Mouse (Mus musculus): Measurements from ENCODE around the gene Klf15. TPM values are rescaled to one million over a fixed set of nuclear protein-coding genes. Genes with fewer than 3 reads are reported as not detected.

The Klf15 gene
- polyA plus RNA-seq, 1 experiment from 2014 or later = 20.8 TPM

DNA sequence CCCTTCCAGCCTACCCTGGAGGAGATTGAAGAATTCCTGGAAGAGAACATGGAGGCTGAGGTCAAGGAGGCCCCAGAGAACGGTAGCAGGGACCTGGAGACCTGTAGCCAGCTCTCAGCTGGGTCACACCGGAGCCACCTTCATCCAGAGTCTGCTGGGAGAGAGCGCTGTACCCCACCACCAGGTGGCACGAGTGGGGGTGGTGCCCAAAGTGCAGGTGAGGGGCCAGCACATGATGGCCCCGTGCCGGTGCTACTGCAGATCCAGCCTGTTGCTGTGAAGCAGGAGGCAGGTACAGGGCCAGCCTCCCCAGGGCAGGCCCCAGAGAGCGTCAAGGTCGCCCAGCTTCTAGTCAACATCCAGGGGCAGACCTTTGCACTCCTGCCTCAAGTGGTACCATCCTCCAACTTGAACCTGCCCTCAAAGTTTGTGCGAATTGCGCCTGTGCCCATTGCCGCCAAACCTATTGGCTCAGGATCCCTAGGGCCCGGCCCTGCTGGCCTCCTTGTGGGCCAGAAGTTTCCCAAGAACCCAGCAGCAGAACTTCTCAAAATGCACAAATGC is 4.6 kb downstream of the Klf15 start:
- no peak for DNase-seq (ENCODE audit: low spot score)
- peaks cover 6% of the 10 kb centered on the region; the same call in 1 of the 2 replicates for H3K4me1 ChIP-seq (replicated peaks; ENCODE audit: insufficient read depth, low read length)
- no peak for ATAC-seq (replicated peaks; ENCODE audit: low FRiP score, low read depth)

GRCm38 (mm10) chr6:90468216-90468615 is 5.8 kb downstream of the Klf15 start:
- Histone ChIP-seq H3K9ac (ENCODE audit: low read depth, low read length) (no peak overlapping the region), H3K4me1 (replicated peaks; ENCODE audit: insufficient read depth, low read length) (peaks cover 6% of the 10 kb centered on the region; the same call in 1 of the 2 replicates), H3K36me3 (ENCODE audit: insufficient read depth, low read length) (peaks cover 7% of the 10 kb centered on the region; the same call in 1 of the 2 replicates), H3K27me3 (ENCODE audit: insufficient read depth, low read length) (no peaks in the 10 kb centered on the region), H3K27ac (no peak overlapping the region), H3K9me3 (replicated peaks; ENCODE audit: low read length) (no peaks in the 10 kb centered on the region), H3K4me2 (ENCODE audit: low read length) (no peak overlapping the region), H3K4me3 (replicated peaks; ENCODE audit: low read depth, low read length) (no peak overlapping the region)
- TF ChIP-seq CTCF (IDR thresholded peaks at IDR 0.05; ENCODE audit: low read depth) = no peak
- DNase-seq (ENCODE audit: low spot score) (no peak), ATAC-seq (replicated peaks; ENCODE audit: low FRiP score, low read depth) (no peak)
- WGBS = 92% methylated on average over 1 of the region's 1 CpGs

More for the DNA sequence above, 4.6 kb downstream of the Klf15 start:
- H3K27me3 ChIP-seq (ENCODE audit: insufficient read depth, low read length) = no peaks in the 10 kb centered on the region
- no peak overlapping the region for H3K27ac ChIP-seq
- WGBS = 93% methylated on average over 12 of the region's 12 CpGs
- H3K36me3 ChIP-seq (ENCODE audit: insufficient read depth, low read length) = peaks cover 7% of the 10 kb centered on the region; the same call in 1 of the 2 replicates
- H3K4me3 ChIP-seq (replicated peaks; ENCODE audit: low read depth, low read length) = no peak overlapping the region
- H3K9me3 ChIP-seq (replicated peaks; ENCODE audit: low read length) = no peaks in the 10 kb centered on the region
- no peak overlapping the region for H3K9ac ChIP-seq (ENCODE audit: low read depth, low read length)
- H3K4me2 ChIP-seq (ENCODE audit: low read length) = no peak overlapping the region
- TF ChIP-seq CTCF (IDR thresholded peaks at IDR 0.05; ENCODE audit: low read depth) = no peak

DNA sequence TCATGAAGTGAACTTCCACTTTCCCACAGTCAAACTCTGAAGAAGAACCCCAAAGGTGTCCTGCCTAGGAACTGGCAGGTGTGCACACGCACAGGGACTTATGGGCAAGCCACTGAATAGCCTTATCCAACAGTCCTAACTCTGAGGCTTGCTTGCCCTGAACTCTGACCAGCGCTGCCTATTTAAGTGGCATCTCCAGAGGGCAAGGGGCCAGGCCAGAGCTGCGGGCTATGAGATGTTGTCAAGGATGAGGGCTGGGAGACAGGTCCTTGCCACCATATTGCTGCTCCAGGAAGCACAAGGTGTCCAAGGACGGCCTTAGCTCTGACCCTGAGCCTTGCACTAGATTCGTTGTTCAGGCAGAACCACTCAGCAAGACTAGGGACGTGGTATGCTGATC is 6.7 kb downstream of the Klf15 start:
- no peak overlapping the region for H3K27ac ChIP-seq
- H3K4me2 ChIP-seq (ENCODE audit: low read length) = no peak overlapping the region
- H3K4me3 ChIP-seq (replicated peaks; ENCODE audit: low read depth, low read length) = no peak overlapping the region
- H3K9me3 ChIP-seq (replicated peaks; ENCODE audit: low read length) = no peaks in the 10 kb centered on the region
- DNase-seq (ENCODE audit: low spot score) (no peak), ATAC-seq (replicated peaks; ENCODE audit: low FRiP score, low read depth) (no peak)
- H3K4me1 ChIP-seq (replicated peaks; ENCODE audit: insufficient read depth, low read length) = peaks cover 6% of the 10 kb centered on the region; the same call in 1 of the 2 replicates
- TF ChIP-seq CTCF (IDR thresholded peaks at IDR 0.05; ENCODE audit: low read depth) = no peak
- no peak overlapping the region for H3K9ac ChIP-seq (ENCODE audit: low read depth, low read length)
- peaks cover 7% of the 10 kb centered on the region; the same call in 1 of the 2 replicates for H3K36me3 ChIP-seq (ENCODE audit: insufficient read depth, low read length)
- H3K27me3 ChIP-seq (ENCODE audit: insufficient read depth, low read length) = no peaks in the 10 kb centered on the region
- WGBS = 94% methylated on average over 6 of the region's 6 CpGs

DNA sequence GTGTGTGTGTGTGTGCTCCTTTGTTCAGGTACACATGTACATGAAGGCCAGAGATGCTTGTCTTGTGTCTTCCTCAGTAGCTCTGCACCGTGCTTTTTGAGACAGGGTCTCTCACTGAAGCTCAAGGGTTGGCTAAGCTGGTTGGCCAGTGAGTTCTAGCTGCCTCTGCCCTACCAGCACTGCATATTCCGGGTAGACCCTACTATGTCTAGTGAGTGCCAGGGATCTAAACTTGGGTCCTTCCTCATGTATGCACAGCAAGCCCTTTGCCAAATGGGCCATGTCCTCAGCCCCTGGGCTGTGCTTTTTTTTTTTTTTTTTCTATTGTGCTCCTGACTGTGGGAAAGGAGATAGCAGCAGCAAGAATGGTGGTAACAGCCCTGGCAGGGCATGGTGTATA is 7.9 kb downstream of the Klf15 start:
- no peak overlapping the region for H3K9ac ChIP-seq (ENCODE audit: low read depth, low read length)
- H3K4me2 ChIP-seq (ENCODE audit: low read length) = no peak overlapping the region
- no peak for ATAC-seq (replicated peaks; ENCODE audit: low FRiP score, low read depth)
- no peak overlapping the region for H3K27ac ChIP-seq
- no peaks in the 10 kb centered on the region for H3K9me3 ChIP-seq (replicated peaks; ENCODE audit: low read length)
- H3K36me3 ChIP-seq (ENCODE audit: insufficient read depth, low read length) = peaks cover 7% of the 10 kb centered on the region; the same call in 1 of the 2 replicates
- no peak for TF ChIP-seq CTCF (IDR thresholded peaks at IDR 0.05; ENCODE audit: low read depth)
- 100% methylated on average over 2 of the region's 2 CpGs for WGBS
- no peaks in the 10 kb centered on the region for H3K27me3 ChIP-seq (ENCODE audit: insufficient read depth, low read length)
- H3K4me3 ChIP-seq (replicated peaks; ENCODE audit: low read depth, low read length) = no peak overlapping the region
- peaks cover 10% of the 10 kb centered on the region; the same call in 1 of the 2 replicates for H3K4me1 ChIP-seq (replicated peaks; ENCODE audit: insufficient read depth, low read length)
- DNase-seq (ENCODE audit: low spot score) = no peak

DNA sequence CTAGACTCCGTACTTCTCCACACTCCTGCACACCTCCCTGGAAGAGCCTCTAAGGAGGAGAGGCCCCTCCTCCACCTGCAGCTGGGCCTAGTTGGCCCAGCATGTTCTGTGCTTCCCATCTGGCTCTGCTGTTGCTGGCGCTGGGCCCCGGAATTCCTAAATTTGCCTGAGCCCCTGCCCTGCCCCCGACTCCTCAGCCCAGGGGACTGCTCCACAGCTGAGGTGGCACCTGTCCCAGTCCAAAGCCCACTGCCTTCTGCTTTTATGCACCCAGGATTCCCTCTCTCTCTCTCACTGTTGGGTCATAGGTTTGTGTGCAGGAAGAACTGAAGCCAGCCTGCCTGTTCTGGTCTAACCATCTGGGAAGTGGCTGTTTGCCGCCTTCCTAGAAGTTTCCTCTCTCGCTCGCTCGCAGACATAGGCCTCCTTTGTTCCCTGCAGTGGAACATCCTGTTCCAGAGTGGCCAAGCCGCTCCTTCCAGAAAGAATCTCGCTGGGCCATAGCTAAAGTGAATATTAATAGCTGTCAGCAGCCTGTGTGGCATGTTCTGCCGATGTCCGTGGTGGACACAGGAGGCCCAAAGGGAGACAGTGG is 8.7 kb downstream of the Klf15 start:
- no peak for TF ChIP-seq CTCF (IDR thresholded peaks at IDR 0.05; ENCODE audit: low read depth)
- Histone ChIP-seq H3K4me3 (replicated peaks; ENCODE audit: low read depth, low read length) (no peak overlapping the region), H3K27me3 (ENCODE audit: insufficient read depth, low read length) (no peaks in the 10 kb centered on the region), H3K4me2 (ENCODE audit: low read length) (no peak overlapping the region), H3K36me3 (ENCODE audit: insufficient read depth, low read length) (peaks cover 7% of the 10 kb centered on the region; the same call in 1 of the 2 replicates), H3K4me1 (replicated peaks; ENCODE audit: insufficient read depth, low read length) (peaks cover 10% of the 10 kb centered on the region; the same call in 1 of the 2 replicates), H3K9ac (ENCODE audit: low read depth, low read length) (no peak overlapping the region), H3K9me3 (replicated peaks; ENCODE audit: low read length) (no peaks in the 10 kb centered on the region), H3K27ac (no peak overlapping the region)
- DNase-seq (ENCODE audit: low spot score) (peak; percentile 25), ATAC-seq (replicated peaks; ENCODE audit: low FRiP score, low read depth) (no peak; the same call in 1 of the 2 replicates)
- WGBS = 56% methylated on average over 12 of the region's 12 CpGs

DNA sequence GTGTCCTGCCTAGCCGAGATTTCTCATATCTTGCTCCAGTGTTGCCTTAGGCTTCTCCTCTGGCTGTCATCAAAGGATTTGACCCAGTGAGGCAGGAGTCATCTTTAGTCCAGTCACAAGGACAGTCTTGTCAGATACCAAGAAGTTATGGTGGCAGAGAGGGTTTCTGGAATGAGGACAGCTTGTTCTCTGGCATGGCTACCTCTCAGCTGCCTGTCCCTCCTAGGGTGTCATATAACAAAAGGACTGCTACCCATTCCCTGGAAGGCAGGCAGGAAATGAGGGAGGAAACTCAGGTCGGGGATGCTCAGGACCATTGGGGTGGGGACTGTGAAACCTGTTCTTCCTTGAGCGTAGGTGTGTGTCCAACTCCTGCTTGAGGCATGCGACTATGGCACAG is 9.7 kb downstream of the Klf15 start:
- Histone ChIP-seq H3K4me1 (replicated peaks; ENCODE audit: insufficient read depth, low read length) (peaks cover 14% of the 10 kb centered on the region; the same call in 1 of the 2 replicates), H3K9me3 (replicated peaks; ENCODE audit: low read length) (no peaks in the 10 kb centered on the region), H3K27ac (no peak overlapping the region), H3K9ac (ENCODE audit: low read depth, low read length) (no peak overlapping the region), H3K27me3 (ENCODE audit: insufficient read depth, low read length) (no peaks in the 10 kb centered on the region), H3K36me3 (ENCODE audit: insufficient read depth, low read length) (peaks cover 4% of the 10 kb centered on the region; the same call in 1 of the 2 replicates), H3K4me2 (ENCODE audit: low read length) (no peak overlapping the region), H3K4me3 (replicated peaks; ENCODE audit: low read depth, low read length) (no peak overlapping the region)
- no peak for ATAC-seq (replicated peaks; ENCODE audit: low FRiP score, low read depth)
- WGBS = 63% methylated on average over 4 of the region's 4 CpGs
- no peak for DNase-seq (ENCODE audit: low spot score)
- no peak for TF ChIP-seq CTCF (IDR thresholded peaks at IDR 0.05; ENCODE audit: low read depth)

Measured in kidney, postnatal 0 days (tissue).